Comparison of ENCODE assay signal across 22 mouse cellular contexts in the genomic region with DNA sequence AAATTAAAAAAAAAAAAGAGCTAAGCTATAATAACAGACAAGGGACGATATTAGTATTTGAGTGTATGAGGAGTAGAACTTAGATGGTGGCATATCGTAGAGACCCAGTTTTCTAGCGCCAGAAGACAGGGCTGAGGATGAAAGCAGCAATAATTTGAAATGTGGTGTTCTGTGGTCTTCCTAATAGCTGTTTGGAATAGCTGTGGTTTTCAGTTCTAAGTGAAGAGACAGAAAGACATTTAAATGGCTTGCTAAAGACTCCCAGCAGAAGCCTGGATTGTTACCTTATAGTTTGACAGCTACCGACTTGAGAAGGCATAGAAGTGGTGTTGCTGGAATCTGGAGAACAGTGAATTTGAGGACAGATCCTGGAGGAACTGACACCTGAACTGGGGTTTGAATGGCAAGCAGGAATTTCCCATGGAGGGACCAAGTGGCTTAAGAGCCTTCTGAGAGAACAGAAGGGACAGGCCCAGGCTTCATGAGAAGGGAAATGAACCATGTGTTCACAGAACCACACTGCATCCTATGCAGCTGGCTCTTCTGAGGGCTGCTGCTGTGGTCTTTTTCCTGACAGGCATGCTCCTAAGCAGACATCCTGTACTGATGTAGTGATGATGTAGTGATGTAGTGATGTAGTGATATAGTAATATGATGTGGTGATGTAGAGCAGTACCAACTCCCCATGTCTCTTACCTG. TPM values are rescaled to one million over a fixed set of nuclear protein-coding genes. Genes with fewer than 3 reads are reported as not detected.
"Had no signal": no experiment of that assay in that cellular context is flagged by ENCODE, and none has a peak within 500 bp of the region (broad histone marks: within the 10 kb centered on the region; RNA-seq: fewer than 3 reads in every experiment).

No protein-coding gene starts in this region.

- H3K4me1 ChIP-seq: limb, embryonic 12.5 days; liver, embryonic 13.5 days; lung, embryonic 15.5 days; megakaryocyte, embryonic 14.5 days; midbrain, embryonic 12.5 days; neural tube, embryonic 12.5 days had no signal

- H3K9me3 ChIP-seq: limb, embryonic 12.5 days; liver, embryonic 13.5 days; lung, embryonic 15.5 days; midbrain, embryonic 12.5 days; neural tube, embryonic 12.5 days had no signal

- H3K36me3 ChIP-seq: limb, embryonic 12.5 days; liver, embryonic 13.5 days; lung, embryonic 15.5 days; midbrain, embryonic 12.5 days; neural tube, embryonic 12.5 days had no signal

- DNase-seq: kidney, adult 18-20 months; kidney, postnatal 10 days; kidney, postnatal 4 days; liver; liver, embryonic 13.5 days; liver, postnatal 0 days; lung, postnatal 14 days had no signal

- H3K27me3 ChIP-seq: limb, embryonic 12.5 days; liver, embryonic 13.5 days; lung, embryonic 15.5 days; midbrain, embryonic 12.5 days; neural tube, embryonic 12.5 days had no signal

- H3K4me3 ChIP-seq: layer of hippocampus, adult 2 months; limb, embryonic 12.5 days; liver, embryonic 13.5 days; lung, embryonic 15.5 days; megakaryocyte, embryonic 14.5 days; midbrain, embryonic 12.5 days; neural tube, embryonic 12.5 days had no signal

- H3K27ac ChIP-seq: layer of hippocampus, adult 2 months; limb, embryonic 12.5 days; liver, embryonic 13.5 days; lung, embryonic 15.5 days; macrophage; midbrain, embryonic 12.5 days; neural tube, embryonic 12.5 days had no signal

- H3K4me2 ChIP-seq: limb, embryonic 12.5 days; liver, embryonic 13.5 days; lung, embryonic 15.5 days; midbrain, embryonic 12.5 days; neural tube, embryonic 12.5 days had no signal

- ATAC-seq: liver, postnatal 0 days had no signal

- H3K9ac ChIP-seq: limb, embryonic 12.5 days; liver, embryonic 13.5 days; liver, postnatal 0 days; lung, embryonic 15.5 days; midbrain, embryonic 12.5 days; neural tube, embryonic 12.5 days had no signal

RNA-seq across cellular contexts. Expression of gene Gm11214, which starts 39.0 kb away (rescaled TPM):
- total RNA-seq: layer of hippocampus, adult 2 months; layer of hippocampus, postnatal 10 days; left cerebral cortex, postnatal 36 days; midbrain, postnatal 0 days; neutrophil, adult 5-6 weeks had no signal
- polyA plus RNA-seq: kidney, embryonic 14.5 days; limb, embryonic 12.5 days; liver, embryonic 13.5 days; liver, postnatal 0 days; lung, embryonic 15.5 days; macrophage; midbrain, embryonic 12.5 days; midbrain, postnatal 0 days; neural tube, embryonic 12.5 days; stomach, embryonic 14.5 days; testis, adult 2 months; urinary bladder, adult 2 months had no signal

RNA-seq across cellular contexts. Expression of gene Tnfsf15, which starts 42.8 kb away (rescaled TPM):
- total RNA-seq: layer of hippocampus, adult 2 months; layer of hippocampus, postnatal 10 days; midbrain, postnatal 0 days; neutrophil, adult 5-6 weeks had no signal
- polyA plus RNA-seq: limb, embryonic 12.5 days; liver, postnatal 0 days; midbrain, postnatal 0 days had no signal
